Mouse (Mus musculus) limb, embryonic 15.5 days (tissue): ENCODE measurements around the gene Acad9. TPM values are rescaled to one million over a fixed set of nuclear protein-coding genes. Genes with fewer than 3 reads are reported as not detected.

Experiments
- ATAC-seq: fragments of 200-750 bp; cut with Nextera tagmentation; 2 replicates; pipeline ENCODE4 v1.8.0; 2017; ENCODE audit warnings: low read depth, moderate TSS enrichment; ENCODE audit not compliant: insufficient number of reproducible peaks, low FRiP score, low TSS enrichment
- H3K27ac ChIP-seq: fragments of 300-500 bp; sonication (generic); 2 replicates; pipeline ENCODE4 v1.5.1; 2015; ENCODE audit warnings: moderate library complexity, mild to moderate bottlenecking, inconsistent platforms
- H3K27me3 ChIP-seq: fragments of 300-500 bp; sonication (generic); 2 replicates; pipeline ENCODE4 v1.6.1; 2015; ENCODE audit warnings: inconsistent platforms
- H3K36me3 ChIP-seq: fragments of 300-500 bp; sonication (generic); 2 replicates; pipeline ENCODE4 v1.6.1; 2015; ENCODE audit warnings: inconsistent platforms
- H3K4me1 ChIP-seq: fragments of 300-500 bp; sonication (generic); 2 replicates; pipeline ENCODE4 v1.6.1; 2015; ENCODE audit warnings: inconsistent platforms
- H3K4me2 ChIP-seq: fragments of 300-500 bp; sonication (generic); 2 replicates; pipeline ENCODE4 v1.6.1; 2015; ENCODE audit warnings: mild to moderate bottlenecking, inconsistent platforms
- H3K4me3 ChIP-seq: fragments of 300-500 bp; sonication (generic); 2 replicates; pipeline ENCODE4 v1.5.1; 2015; ENCODE audit warnings: mild to moderate bottlenecking, inconsistent platforms
- H3K9ac ChIP-seq: fragments of 300-500 bp; sonication (generic); 2 replicates; pipeline ENCODE4 v1.6.1; 2015; ENCODE audit warnings: inconsistent platforms
- H3K9me3 ChIP-seq: fragments of 300-500 bp; sonication (generic); 2 replicates; pipeline ENCODE4 v1.6.1; 2016; ENCODE audit warnings: inconsistent platforms
- WGBS: fragments of 180-500 bp; shearing (Covaris S2); methylation state at CpG from one replicate; pipeline ENCODE4 v1.1.7; 2015; 5-methylcytosine and 5-hydroxymethylcytosine counted together
- polyA plus RNA-seq: library from polyadenylated mRNA; unstranded; fragments of >200 nt; fragmentation: Nextera tagmentation; extraction: Ambion mirVana; gene quantifications from 2 replicates; pipeline ENCODE4 v1.2.1, GENCODE M21; 2015

Gene Acad9
- polyA plus RNA-seq, 1 experiment from 2014 or later, result 143 TPM

- Histone ChIP-seq H3K4me1 (peaks cover 12% of the 10 kb centered on the region), H3K36me3 (peaks cover 21% of the 10 kb centered on the region), H3K4me2 (no peak overlapping the region), H3K27ac (no peak overlapping the region), H3K4me3 (no peak overlapping the region), H3K9me3 (no peaks in the 10 kb centered on the region), H3K9ac (no peak overlapping the region), H3K27me3 (0 out of 2 replicates have a peak, but pooled peaks cover 12% of the 10 kb centered on the region)
- WGBS, result 83% methylated on average over 6 of the region's 6 CpGs
- no peak for ATAC-seq
These were observed 2.0 kb downstream of the Acad9 start for GRCm38 (mm10) chr3:36067731-36068130.

- 92% methylated on average over 4 of the region's 4 CpGs for whole genome bisulfite sequencing
- no peak overlapping the region for H3K4me2 ChIP-seq
These were observed 4.7 kb downstream of the Acad9 start for GRCm38 (mm10) chr3:36070436-36070835.

GRCm38 (mm10) chr3:36071047-36071446 is 5.3 kb downstream of the Acad9 start:
- H3K36me3 ChIP-seq, result peaks cover 50% of the 10 kb centered on the region
- ATAC-seq, result no peak
- WGBS, result 84% methylated on average over 5 of the region's 5 CpGs

More at GRCm38 (mm10) chr3:36070436-36070835, 4.7 kb downstream of the Acad9 start:
- no peak overlapping the region for H3K4me3 ChIP-seq
- H3K36me3 ChIP-seq, result peaks cover 44% of the 10 kb centered on the region
- peaks cover 12% of the 10 kb centered on the region for H3K4me1 ChIP-seq
- H3K9me3 ChIP-seq, result no peaks in the 10 kb centered on the region
- ATAC-seq, result no peak
- H3K27ac ChIP-seq, result no peak overlapping the region
- H3K9ac ChIP-seq, result no peak overlapping the region
- no peaks in the 10 kb centered on the region for H3K27me3 ChIP-seq

GRCm38 (mm10) chr3:36074231-36074630 is 8.5 kb downstream of the Acad9 start:
- Histone ChIP-seq H3K27ac (no peak overlapping the region), H3K4me1 (no peaks in the 10 kb centered on the region), H3K9me3 (no peaks in the 10 kb centered on the region), H3K4me3 (no peak overlapping the region), H3K4me2 (no peak overlapping the region), H3K27me3 (no peaks in the 10 kb centered on the region), H3K9ac (no peak overlapping the region), H3K36me3 (peaks cover 81% of the 10 kb centered on the region)
- no peak for ATAC-seq
- 94% methylated on average over 6 of the region's 6 CpGs for WGBS

More at GRCm38 (mm10) chr3:36071047-36071446, 5.3 kb downstream of the Acad9 start:
- Histone ChIP-seq H3K9ac (no peak overlapping the region), H3K27ac (no peak overlapping the region), H3K27me3 (no peaks in the 10 kb centered on the region), H3K9me3 (no peaks in the 10 kb centered on the region), H3K4me1 (peaks cover 12% of the 10 kb centered on the region), H3K4me2 (no peak overlapping the region), H3K4me3 (no peak overlapping the region)

GRCm38 (mm10) chr3:36075466-36075865 is 9.7 kb downstream of the Acad9 start:
- Histone ChIP-seq H3K4me2 (no peak overlapping the region), H3K4me1 (no peaks in the 10 kb centered on the region), H3K27me3 (no peaks in the 10 kb centered on the region), H3K27ac (no peak overlapping the region), H3K9ac (no peak overlapping the region), H3K9me3 (no peaks in the 10 kb centered on the region), H3K36me3 (peaks cover 81% of the 10 kb centered on the region), H3K4me3 (no peak overlapping the region)
- 88% methylated on average over 6 of the region's 6 CpGs for WGBS
- no peak for ATAC-seq

GRCm38 (mm10) chr3:36077386-36077785 is 11.6 kb downstream of the Acad9 start:
- WGBS, result 86% methylated on average over 3 of the region's 3 CpGs
- Histone ChIP-seq H3K9ac (no peak overlapping the region), H3K27ac (no peak overlapping the region), H3K9me3 (no peaks in the 10 kb centered on the region), H3K4me3 (no peak overlapping the region), H3K4me2 (no peak overlapping the region), H3K36me3 (peaks cover 91% of the 10 kb centered on the region), H3K27me3 (no peaks in the 10 kb centered on the region), H3K4me1 (no peaks in the 10 kb centered on the region)
- no peak for ATAC-seq

- no peak overlapping the region for H3K27ac ChIP-seq
- 89% methylated on average over 5 of the region's 5 CpGs for WGBS
- no peak for ATAC-seq
- no peaks in the 10 kb centered on the region for H3K9me3 ChIP-seq
- no peaks in the 10 kb centered on the region for H3K27me3 ChIP-seq
- H3K9ac ChIP-seq, result no peak overlapping the region
- H3K4me2 ChIP-seq, result no peak overlapping the region
- H3K4me1 ChIP-seq, result no peaks in the 10 kb centered on the region
- H3K4me3 ChIP-seq, result no peak overlapping the region
- peaks cover 95% of the 10 kb centered on the region for H3K36me3 ChIP-seq
These were observed 14.1 kb downstream of the Acad9 start for GRCm38 (mm10) chr3:36079886-36080285.

- no peak overlapping the region for H3K27ac ChIP-seq
- H3K36me3 ChIP-seq, result peaks cover 95% of the 10 kb centered on the region
- H3K4me3 ChIP-seq, result no peak overlapping the region
- H3K9ac ChIP-seq, result no peak overlapping the region
- H3K27me3 ChIP-seq, result no peaks in the 10 kb centered on the region
- H3K9me3 ChIP-seq, result no peaks in the 10 kb centered on the region
- ATAC-seq, result no peak
- 85% methylated on average over 5 of the region's 5 CpGs for WGBS
- no peak overlapping the region for H3K4me2 ChIP-seq
- H3K4me1 ChIP-seq, result no peaks in the 10 kb centered on the region
These were observed 15.0 kb downstream of the Acad9 start for GRCm38 (mm10) chr3:36080741-36081140.

- no peaks in the 10 kb centered on the region for H3K27me3 ChIP-seq
- no peak overlapping the region for H3K9ac ChIP-seq
- ATAC-seq, result no peak
- no peaks in the 10 kb centered on the region for H3K4me1 ChIP-seq
- peaks cover 94% of the 10 kb centered on the region for H3K36me3 ChIP-seq
- H3K27ac ChIP-seq, result no peak overlapping the region
- H3K4me2 ChIP-seq, result no peak overlapping the region
- no peak overlapping the region for H3K4me3 ChIP-seq
- WGBS, result 94% methylated on average over 4 of the region's 4 CpGs
- no peaks in the 10 kb centered on the region for H3K9me3 ChIP-seq
These were observed 17.1 kb downstream of the Acad9 start for GRCm38 (mm10) chr3:36082843-36083242.

- Histone ChIP-seq H3K9ac (no peak overlapping the region), H3K4me2 (no peak overlapping the region), H3K9me3 (no peaks in the 10 kb centered on the region), H3K27me3 (no peaks in the 10 kb centered on the region), H3K4me1 (no peaks in the 10 kb centered on the region), H3K27ac (no peak overlapping the region), H3K4me3 (no peak overlapping the region), H3K36me3 (peaks cover 94% of the 10 kb centered on the region)
- no peak for ATAC-seq
- WGBS, result 90% methylated on average over 7 of the region's 7 CpGs
These were observed 17.6 kb downstream of the Acad9 start for GRCm38 (mm10) chr3:36083381-36083780.

GRCm38 (mm10) chr3:36085394-36085793 is 19.6 kb downstream of the Acad9 start:
- WGBS, result 95% methylated on average over 5 of the region's 5 CpGs
- Histone ChIP-seq H3K9ac (no peak overlapping the region), H3K4me3 (no peak overlapping the region), H3K27ac (no peak overlapping the region), H3K36me3 (peaks cover 95% of the 10 kb centered on the region), H3K4me2 (no peak overlapping the region), H3K27me3 (no peaks in the 10 kb centered on the region), H3K4me1 (no peaks in the 10 kb centered on the region), H3K9me3 (no peaks in the 10 kb centered on the region)
- ATAC-seq, result no peak

GRCm38 (mm10) chr3:36087591-36087990 is 21.8 kb downstream of the Acad9 start:
- H3K36me3 ChIP-seq, result peaks cover 88% of the 10 kb centered on the region

GRCm38 (mm10) chr3:36095371-36095770 is 29.6 kb downstream of the Acad9 start:
- no peaks in the 10 kb centered on the region for H3K27me3 ChIP-seq
- no peak for ATAC-seq
- H3K4me3 ChIP-seq, result no peak overlapping the region
- WGBS, result 89% methylated on average over 2 of the region's 2 CpGs
- H3K4me1 ChIP-seq, result no peaks in the 10 kb centered on the region
- no peak overlapping the region for H3K9ac ChIP-seq
- H3K4me2 ChIP-seq, result no peak overlapping the region
- H3K9me3 ChIP-seq, result no peaks in the 10 kb centered on the region
- no peak overlapping the region for H3K27ac ChIP-seq
- H3K36me3 ChIP-seq, result peaks cover 24% of the 10 kb centered on the region

More at GRCm38 (mm10) chr3:36087591-36087990, 21.8 kb downstream of the Acad9 start:
- 90% methylated on average over 9 of the region's 9 CpGs for WGBS
- Histone ChIP-seq H3K27ac (no peak overlapping the region), H3K9me3 (no peaks in the 10 kb centered on the region), H3K4me1 (no peaks in the 10 kb centered on the region), H3K4me2 (no peak overlapping the region), H3K27me3 (no peaks in the 10 kb centered on the region), H3K4me3 (no peak overlapping the region), H3K9ac (no peak overlapping the region)
- ATAC-seq, result no peak
